Mouse (Mus musculus) cortical plate, adult 2 months (tissue): ENCODE data around the gene Tcf12. TPM values are rescaled to one million over a fixed set of nuclear protein-coding genes. Genes with fewer than 3 reads are reported as not detected.

Experiments used
- H3K27ac ChIP-seq: fragments of 200-500 bp; 2 replicates; pipeline ENCODE4 v1.5.1; 2012; ENCODE audit warnings: low read length, control low read depth, inconsistent platforms; ENCODE audit not compliant: insufficient read depth
- H3K4me1 ChIP-seq: fragments of 200-500 bp; 2 replicates; pipeline ENCODE4 v1.6.1; 2011; ENCODE audit warnings: low read length; ENCODE audit not compliant: control insufficient read depth, insufficient read depth
- H3K4me3 ChIP-seq: fragments of 200-500 bp; 2 replicates; pipeline ENCODE4 v1.5.1; 2011; ENCODE audit warnings: mild to moderate bottlenecking, low read length, control low read depth; ENCODE audit not compliant: insufficient read depth
- CTCF ChIP-seq: fragments of 200-500 bp; IDR thresholded peaks from 2 replicates; pipeline ENCODE4 v1.5.1; 2011; ENCODE audit warnings: mild to moderate bottlenecking, control low read depth, low read length; ENCODE audit not compliant: insufficient read depth; ENCODE audit errors: extremely low read depth
- POLR2A ChIP-seq: fragments of 200-500 bp; IDR thresholded peaks from 2 replicates; pipeline ENCODE4 v1.6.1; 2011; ENCODE audit warnings: mild to moderate bottlenecking, low read length, control low read depth; ENCODE audit not compliant: insufficient read depth; ENCODE audit errors: extremely low read depth
- polyA plus RNA-seq: library from polyadenylated mRNA; depleted of rRNA; stranded (reverse); fragments of >200 nt; gene quantifications from 2 replicates; pipeline ENCODE4 v1.2.3, GENCODE M21; 2012

Tcf12 gene
- polyA plus RNA-seq, 1 experiment: 42.5 TPM

DNA sequence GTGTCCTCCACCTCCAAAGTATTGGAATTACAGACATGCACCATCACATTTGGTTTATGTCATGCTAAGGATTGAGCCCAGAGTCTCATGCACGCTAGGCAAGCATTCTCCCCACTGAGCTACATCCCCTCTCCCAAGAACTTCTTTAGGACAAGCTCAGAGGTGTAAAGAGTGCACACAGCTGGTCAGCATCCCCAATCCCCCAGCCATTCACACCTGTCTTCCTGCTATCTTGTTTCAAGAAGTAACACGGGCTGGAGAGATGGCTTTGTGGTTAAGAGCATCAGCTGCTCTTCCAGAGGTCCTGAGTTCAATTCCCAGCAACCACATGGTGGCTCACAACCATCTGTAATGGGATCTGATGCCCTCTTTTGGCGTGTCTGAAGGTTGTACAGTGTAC, 295.6 kb downstream of the Tcf12 start:
- Histone ChIP-seq H3K4me3 (no peak overlapping the region), H3K27ac (no peak overlapping the region), H3K4me1 (peaks cover 3% of the 10 kb centered on the region)
- no peak for TF ChIP-seq CTCF
- TF ChIP-seq POLR2A: no peak

DNA sequence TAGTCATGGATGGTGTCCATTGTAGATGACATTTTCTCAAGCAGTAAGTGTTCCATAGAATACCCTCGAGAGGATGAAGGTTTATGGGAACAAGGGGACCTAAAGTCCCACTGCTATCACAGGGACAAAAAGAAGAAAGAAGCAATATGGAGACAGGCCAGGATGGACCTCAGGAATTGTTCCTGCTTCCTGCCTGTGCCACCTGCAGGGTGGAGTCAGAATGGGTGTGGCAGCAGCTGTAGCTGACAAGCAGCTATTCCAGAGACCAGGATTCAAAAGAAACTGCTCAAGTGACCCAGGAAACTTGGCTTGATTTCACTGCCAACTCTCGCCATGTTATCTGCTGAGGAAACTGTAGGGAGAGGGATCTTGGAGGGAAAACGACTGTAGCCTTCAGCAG, 298.1 kb downstream of the Tcf12 start:
- Histone ChIP-seq H3K4me1 (peaks cover 3% of the 10 kb centered on the region), H3K27ac (no peak overlapping the region), H3K4me3 (no peak overlapping the region)
- TF ChIP-seq POLR2A (no peak), CTCF (no peak)

DNA sequence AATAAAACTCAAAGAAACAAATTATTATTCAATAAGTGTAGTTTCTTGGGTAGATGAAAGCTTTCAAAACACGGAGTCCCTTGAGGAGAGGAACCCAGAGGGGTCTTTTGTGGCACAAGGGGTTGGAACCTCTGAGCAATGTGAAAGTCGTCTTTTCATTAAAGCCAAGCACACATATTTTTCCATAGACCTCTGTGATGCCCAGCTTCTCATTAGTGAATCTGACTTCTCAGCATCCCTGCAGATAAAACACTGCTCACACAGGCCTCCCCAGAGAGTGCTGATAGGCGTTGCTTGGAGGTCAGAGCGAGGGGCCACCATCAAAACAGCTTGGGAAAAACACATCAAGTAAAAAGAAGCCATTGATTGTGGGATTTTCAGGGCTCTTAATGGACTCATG, 298.8 kb downstream of the Tcf12 start:
- Histone ChIP-seq H3K4me3 (no peak overlapping the region), H3K4me1 (no peaks in the 10 kb centered on the region), H3K27ac (no peak overlapping the region)
- no peak for TF ChIP-seq POLR2A
- no peak for TF ChIP-seq CTCF

DNA sequence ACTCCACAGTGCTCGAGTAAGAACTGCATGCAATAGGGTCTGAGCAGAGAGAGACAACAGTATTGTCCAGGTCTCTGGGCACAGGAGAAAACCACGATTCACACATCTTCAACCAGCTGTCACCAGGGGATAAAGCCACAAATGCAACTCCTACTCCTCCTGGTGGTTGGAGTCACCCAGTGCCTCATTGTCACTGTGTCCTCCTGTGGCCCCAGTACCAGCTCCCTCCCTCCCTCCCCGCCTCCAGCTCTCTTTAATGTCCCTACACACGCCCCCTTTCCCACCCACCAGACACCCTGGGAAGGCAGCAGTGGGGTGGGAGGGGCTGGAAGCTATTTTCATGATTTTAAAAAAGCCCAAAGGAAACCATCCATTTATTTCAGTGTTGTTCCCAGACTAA, 299.3 kb downstream of the Tcf12 start:
- no peaks in the 10 kb centered on the region for H3K4me1 ChIP-seq
- TF ChIP-seq CTCF (no peak), POLR2A (no peak)
- H3K4me3 ChIP-seq: no peak overlapping the region
- no peak overlapping the region for H3K27ac ChIP-seq

DNA sequence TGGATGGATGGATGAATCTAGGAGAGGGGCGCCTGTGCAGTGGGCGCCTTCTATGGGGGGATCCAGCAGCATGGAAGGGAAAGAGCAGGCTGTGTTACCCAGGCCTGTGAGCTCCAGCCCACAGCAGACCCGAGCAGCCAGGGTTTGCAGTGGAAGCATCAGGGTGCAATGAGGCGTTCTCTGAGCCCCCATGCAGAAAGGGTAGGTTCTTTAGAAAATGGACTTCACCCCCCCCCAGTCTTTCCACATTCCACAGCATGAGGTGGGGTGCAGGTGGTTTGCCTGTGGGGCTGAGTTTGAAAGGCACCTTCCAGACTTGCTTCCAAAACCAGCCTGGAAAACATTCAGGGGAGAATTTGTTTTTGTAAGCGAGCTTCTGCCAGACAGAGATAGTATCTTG, 300.3 kb downstream of the Tcf12 start:
- Histone ChIP-seq H3K4me1 (no peaks in the 10 kb centered on the region), H3K4me3 (no peak overlapping the region), H3K27ac (no peak overlapping the region)
- TF ChIP-seq POLR2A: no peak
- TF ChIP-seq CTCF: no peak

DNA sequence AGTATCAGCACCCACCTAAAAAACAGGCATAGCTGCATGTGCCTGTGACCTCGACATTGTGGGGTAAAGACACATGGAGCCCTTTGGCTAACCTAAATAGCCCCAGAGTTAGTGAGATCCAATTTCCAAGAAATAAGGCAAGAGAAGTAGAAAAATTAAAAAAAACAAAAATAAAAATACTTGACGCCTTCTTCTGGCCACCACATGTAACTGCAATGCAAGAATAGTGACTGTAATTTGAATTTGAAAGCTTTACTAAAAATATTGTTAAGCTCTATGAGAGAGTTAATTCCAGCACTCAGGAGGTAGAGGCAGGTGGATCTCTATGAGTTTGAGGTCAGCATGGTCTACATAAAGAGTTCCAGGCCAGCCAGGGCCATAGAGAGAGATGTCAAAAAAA, 300.9 kb downstream of the Tcf12 start:
- TF ChIP-seq CTCF: no peak
- TF ChIP-seq POLR2A: no peak
- no peaks in the 10 kb centered on the region for H3K4me1 ChIP-seq

DNA sequence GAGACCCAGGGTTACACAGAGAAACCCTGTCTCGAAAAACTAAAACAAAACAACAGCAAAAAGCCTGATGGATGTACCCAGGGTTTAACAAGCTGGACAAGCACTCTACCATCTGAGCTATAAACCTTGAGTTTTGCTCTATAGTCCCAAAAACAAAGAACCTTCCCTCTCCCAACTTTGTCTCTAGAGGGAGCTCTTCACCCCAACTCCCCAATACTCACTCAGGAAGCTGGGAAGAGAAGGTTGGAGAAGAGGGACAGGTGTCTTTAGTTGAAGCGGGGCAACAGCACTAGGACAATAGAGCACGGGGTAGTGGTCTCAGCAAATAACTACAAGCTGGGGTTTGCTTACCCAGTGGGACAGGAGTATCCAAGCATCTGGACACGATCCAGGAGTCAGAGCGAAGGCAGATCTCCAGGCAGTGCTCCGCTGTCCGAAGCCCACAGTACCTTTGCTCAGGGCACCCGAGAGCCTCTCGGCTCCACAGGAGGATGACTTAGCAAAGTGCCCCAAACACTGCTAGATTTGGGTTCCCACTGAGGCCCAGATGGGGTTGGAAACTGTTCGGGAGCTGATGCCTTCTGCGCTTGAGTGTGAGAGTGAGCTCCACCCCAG, 302.9 kb downstream of the Tcf12 start:
- Histone ChIP-seq H3K4me3 (no peak overlapping the region), H3K4me1 (no peaks in the 10 kb centered on the region), H3K27ac (no peak overlapping the region)
- TF ChIP-seq CTCF (peak; percentile 53), POLR2A (no peak)

More for the DNA sequence above, 300.9 kb downstream of the Tcf12 start:
- no peak overlapping the region for H3K4me3 ChIP-seq
- H3K27ac ChIP-seq: no peak overlapping the region

DNA sequence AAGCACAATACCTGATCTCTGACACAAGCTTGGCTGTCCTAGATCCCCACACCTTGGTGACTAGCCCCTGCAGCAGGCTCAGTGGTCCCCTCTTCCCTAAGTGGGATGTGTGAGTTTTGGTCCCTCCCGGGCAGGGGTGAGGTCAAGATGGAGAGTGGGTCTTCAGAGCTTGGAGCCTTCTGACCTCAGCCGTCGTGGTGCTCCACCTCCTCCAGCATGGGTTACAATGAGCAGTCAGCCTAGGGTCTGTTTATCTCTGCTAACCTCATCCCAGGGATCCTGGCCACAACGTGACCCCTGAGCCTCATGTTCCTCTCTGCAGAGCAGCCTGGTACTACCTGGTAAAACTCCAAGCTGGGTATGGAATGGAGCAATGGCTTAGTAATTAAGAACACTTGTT, 303.9 kb downstream of the Tcf12 start:
- no peaks in the 10 kb centered on the region for H3K4me1 ChIP-seq
- H3K4me3 ChIP-seq: no peak overlapping the region
- H3K27ac ChIP-seq: no peak overlapping the region
- no peak for TF ChIP-seq CTCF
- no peak for TF ChIP-seq POLR2A

DNA sequence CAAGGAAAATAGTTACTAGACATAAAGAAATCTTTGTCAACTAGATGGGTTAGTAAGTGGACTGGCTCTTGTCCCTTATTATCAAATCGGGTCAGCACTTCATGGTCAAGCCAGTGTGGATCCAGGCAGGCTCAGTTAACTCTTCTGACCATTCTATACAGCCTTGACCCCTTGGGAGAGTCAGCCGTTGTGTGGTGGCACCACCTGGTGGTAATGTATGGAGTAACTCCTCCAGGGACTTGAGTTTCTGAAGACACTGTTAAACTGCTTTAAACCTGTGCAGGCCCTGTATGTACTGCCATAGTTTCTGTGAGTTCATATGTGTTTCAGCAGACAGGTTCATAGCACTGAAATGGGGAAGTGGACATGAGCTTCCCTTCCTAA, 305.3 kb downstream of the Tcf12 start:
- Histone ChIP-seq H3K27ac (no peak overlapping the region), H3K4me3 (no peak overlapping the region), H3K4me1 (no peaks in the 10 kb centered on the region)
- TF ChIP-seq POLR2A (no peak), CTCF (peak; percentile 93)

DNA sequence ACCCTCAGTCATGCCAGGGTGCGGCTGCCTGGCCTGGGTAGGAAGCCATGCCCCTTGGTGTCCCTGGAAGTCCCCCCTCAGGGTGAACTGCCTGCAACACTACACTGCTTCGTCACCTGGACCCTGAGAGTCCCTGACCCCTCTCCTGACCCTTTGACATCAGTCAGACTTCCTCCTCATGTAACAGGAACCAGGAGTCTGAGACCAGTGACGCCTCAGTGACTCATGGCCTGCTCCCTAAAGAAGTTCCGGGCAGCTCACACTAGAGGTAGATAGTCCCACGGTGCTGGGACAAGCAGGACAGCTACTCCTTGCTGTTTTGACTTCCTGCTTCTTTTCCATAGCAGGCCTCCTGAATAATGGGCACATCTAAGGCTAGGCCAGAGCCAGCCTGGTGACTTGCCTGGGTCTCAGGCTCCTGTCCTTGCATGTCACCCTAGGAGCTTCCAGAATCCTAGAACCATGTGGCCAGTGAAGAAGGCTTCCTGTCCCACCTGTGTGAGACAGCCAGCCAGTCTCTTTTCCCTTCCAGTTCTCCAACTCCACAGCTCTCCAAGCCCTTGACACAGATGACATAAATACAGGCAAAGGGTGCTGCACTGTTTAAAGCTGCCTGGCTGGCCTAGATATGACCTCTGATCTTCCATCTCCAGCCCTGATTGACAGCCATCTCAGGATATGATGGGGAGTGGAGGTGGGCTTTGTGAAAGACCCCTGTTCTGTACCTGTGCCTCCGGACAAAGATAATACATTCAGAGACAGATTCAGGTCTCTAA, 305.8 kb downstream of the Tcf12 start:
- TF ChIP-seq CTCF (no peak), POLR2A (no peak)
- no peak overlapping the region for H3K4me3 ChIP-seq
- H3K27ac ChIP-seq: no peak overlapping the region
- H3K4me1 ChIP-seq: no peaks in the 10 kb centered on the region

DNA sequence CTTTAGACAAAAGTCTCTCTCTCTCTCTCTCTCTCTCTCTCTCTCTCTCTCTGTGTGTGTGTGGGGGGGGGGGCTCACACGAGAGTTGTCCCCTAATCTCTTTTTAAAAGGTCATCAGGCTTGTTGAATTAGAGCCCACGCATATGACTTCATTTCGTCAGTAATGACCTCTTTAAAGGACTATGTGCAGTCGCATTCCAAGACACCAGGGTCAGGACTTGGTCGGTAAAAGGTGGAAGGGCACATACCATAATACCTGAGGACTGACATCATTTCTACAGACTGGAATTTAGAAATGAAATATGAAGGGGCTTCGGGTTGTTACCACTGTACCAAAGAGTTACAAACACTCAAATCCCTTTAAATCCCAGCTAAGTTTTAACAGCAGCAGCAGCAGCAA, 307.6 kb downstream of the Tcf12 start:
- H3K27ac ChIP-seq: no peak overlapping the region
- TF ChIP-seq CTCF (no peak), POLR2A (no peak)
- H3K4me3 ChIP-seq: no peak overlapping the region
- H3K4me1 ChIP-seq: no peaks in the 10 kb centered on the region
